Mouse (Mus musculus) liver (tissue): Measurements from ENCODE around the gene Krt27.

Source experiments
- DNase-seq: peaks from one replicate; pipeline ENCODE4 v3.0.0-alpha.2; 2020; ENCODE audit warnings: mixed read lengths

Gene Krt27

DNA sequence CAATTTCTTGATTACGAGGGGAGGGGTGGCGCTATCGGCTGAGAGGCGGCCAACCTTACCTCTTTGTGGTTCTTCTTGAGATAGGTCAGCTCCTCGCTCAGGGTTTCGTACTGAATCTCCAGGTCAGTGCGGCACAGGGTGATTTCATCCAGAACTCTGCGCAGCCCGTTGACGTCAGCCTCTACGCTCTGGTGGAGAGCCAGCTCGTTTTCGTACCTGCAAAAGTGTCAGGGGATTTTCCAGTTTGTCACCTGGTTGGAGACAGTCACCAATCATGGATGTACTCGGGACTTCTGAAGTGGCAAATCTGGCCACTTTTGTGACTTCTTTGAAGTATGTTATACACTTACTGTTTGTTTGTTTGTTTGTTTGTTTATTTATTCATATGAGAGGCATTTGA lies 29.8 kb downstream of the Krt27 start:
- no peak for DNase-seq

DNA sequence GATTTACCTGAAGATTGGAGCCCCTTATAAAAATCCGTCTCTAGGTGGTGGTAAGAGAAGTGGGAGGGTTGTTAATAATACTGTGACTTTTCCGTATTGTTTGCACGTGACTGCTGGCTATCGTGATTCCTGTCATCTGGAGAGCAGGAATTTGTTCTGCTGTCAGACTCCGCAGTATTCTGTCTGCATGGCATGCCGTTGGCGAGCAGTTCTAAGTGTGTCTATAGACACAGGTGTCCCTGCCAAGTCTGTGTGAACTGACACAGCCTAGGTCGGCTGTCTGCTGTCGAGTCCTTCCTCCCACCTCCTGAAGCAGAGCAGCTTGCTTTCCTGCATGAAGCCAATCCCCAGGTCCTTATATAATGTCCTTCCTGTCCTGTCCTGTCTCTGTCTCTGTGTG lies 31.8 kb downstream of the Krt27 start:
- DNase-seq: no peak

DNA sequence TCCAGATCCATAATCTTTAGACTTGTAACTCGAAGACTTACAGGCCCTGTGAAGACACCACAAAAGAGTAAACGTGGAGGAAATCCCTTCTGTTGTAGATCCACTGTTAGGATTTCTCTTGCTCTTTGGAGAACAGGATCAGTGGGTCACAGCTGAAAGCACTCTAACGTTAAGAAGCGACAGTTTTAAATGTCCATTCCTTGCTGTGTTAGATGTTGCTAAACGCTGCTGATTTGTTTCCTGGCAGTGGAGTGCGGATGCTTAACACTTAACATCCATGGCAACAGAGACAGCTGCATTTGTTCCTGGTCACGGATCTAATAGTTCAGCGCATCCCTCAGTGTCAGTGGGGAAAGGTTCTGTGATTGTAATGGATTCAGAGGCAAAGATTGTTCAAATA lies 34.4 kb downstream of the Krt27 start:
- no peak for DNase-seq

GRCm38 (mm10) chr11:99314594-99314993 lies 36.3 kb downstream of the Krt27 start:
- DNase-seq: no peak

DNA sequence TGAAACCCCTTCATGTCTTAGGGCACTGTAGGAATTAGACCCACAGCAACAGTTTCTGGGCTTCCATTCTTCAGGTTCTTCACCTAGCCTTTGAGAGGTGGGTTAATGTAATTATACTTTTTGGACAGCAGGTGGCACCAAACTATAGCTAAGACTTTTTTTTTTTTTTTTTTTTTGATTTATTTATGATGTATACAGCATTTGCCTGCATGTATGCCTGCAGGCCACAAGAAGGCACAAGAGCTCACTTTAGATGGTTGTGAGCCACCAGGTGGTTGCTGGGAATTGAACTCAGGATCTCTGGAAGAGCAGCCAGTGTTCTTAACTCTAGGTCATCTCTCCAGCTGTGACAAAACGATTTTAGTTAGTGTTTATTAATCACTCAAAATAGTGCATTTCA lies 40.0 kb downstream of the Krt27 start:
- DNase-seq: no peak

GRCm38 (mm10) chr11:99307579-99307978 lies 43.3 kb downstream of the Krt27 start:
- DNase-seq: peak; percentile 60
